Mouse (Mus musculus) adipose tissue, adult 10 weeks (tissue): ENCODE data around the gene Vmn1r9. TPM values are rescaled to one million over a fixed set of nuclear protein-coding genes. Genes with fewer than 3 reads are reported as not detected.

Experiments
- polyA plus RNA-seq: library from polyadenylated mRNA; stranded (reverse); fragments of 350-450 nt; fragmentation: Illumina TruSeq; extraction: RNeasy Lipid Tissue Mini Kit (QIAGEN cat#74804); gene quantifications from one replicate; pipeline ENCODE4 v1.2.3, GENCODE M21; 2014; ENCODE audit warnings: low read depth, low replicate concordance

The Vmn1r9 gene
- polyA plus RNA-seq = not detected

DNA sequence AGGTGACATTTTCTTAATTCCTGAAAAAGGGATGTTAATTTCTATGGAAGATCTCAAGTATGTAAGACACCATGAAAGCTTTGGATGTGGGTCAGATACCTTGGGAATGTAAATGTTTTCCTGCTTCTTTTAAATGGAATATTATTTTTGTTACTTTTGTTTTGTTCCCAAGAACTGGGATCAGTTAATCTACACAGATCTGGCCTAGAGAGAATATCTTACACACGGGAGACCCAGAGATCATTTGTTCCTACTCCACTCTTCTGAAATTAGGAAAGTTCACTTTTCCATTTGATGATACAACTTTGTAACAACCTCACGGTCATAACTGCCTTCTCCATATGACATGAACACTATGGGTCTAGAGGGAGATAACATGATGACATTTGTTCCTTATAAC lies at the start of gene Vmn1r9:
Vmn1r9 (plus strand) TSS at position 301 of the 400 bp plus-strand sequence.

GRCm38 (mm10) chr6:57025224-57025623 lies 41.4 kb upstream of the Vmn1r9 start, which contains the start of gene Vmn1r7:
Vmn1r7 (minus strand) TSS chr6:57025324.

GRCm38 (mm10) chr6:57031984-57032383 lies 34.6 kb upstream of the Vmn1r9 start, which contains the start of gene Vmn1r8:
Vmn1r8 (plus strand) TSS chr6:57032284.

DNA sequence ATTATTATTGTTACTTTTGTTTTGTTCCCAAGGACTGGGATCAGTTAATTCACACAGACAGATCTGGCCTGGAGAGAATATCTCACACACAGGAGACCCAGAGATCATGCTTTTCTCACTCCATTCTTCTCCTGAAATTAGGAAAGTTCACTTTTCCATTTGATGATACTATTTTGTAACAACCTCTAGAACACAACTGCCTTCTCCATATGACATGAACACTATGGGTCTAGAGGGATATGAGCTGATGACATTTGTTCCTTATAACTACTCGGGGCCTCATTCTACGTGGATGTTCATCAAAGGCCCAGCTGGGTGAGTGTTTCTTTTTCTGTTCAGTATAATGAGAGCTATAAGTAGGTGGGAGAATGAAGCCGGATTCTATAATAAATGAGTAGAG lies 42.6 kb downstream of the Vmn1r9 start, which contains the start of gene Vmn1r10:
Vmn1r10 (plus strand) TSS at position 301 of the 400 bp plus-strand sequence.

Other genes with a start within 250 kb of the Vmn1r9 start
- gene Fkbp9, start 234.7 kb upstream of the Vmn1r9 start, polyA plus RNA-seq = 149 TPM
- gene Nt5c3, start 142.9 kb upstream of the Vmn1r9 start, polyA plus RNA-seq = 20.8 TPM
- gene Vmn1r4, start 142.8 kb upstream of the Vmn1r9 start, polyA plus RNA-seq = 0.46 TPM
- gene Vmn1r5, start 96.5 kb upstream of the Vmn1r9 start, polyA plus RNA-seq = not detected
- not detected for gene Vmn1r6, start 69.5 kb upstream of the Vmn1r9 start, polyA plus RNA-seq
- gene Vmn1r7, start 41.5 kb upstream of the Vmn1r9 start, polyA plus RNA-seq = not detected
- not detected for gene Vmn1r8, start 34.5 kb upstream of the Vmn1r9 start, polyA plus RNA-seq
- not detected for gene Vmn1r10, start 42.7 kb downstream of the Vmn1r9 start, polyA plus RNA-seq
- gene Vmn1r11, start 66.7 kb downstream of the Vmn1r9 start, polyA plus RNA-seq = not detected
- not detected for gene Vmn1r12, start 90.1 kb downstream of the Vmn1r9 start, polyA plus RNA-seq
- not detected for gene Vmn1r13, start 136.5 kb downstream of the Vmn1r9 start, polyA plus RNA-seq
- gene Vmn1r14, start 164.9 kb downstream of the Vmn1r9 start, polyA plus RNA-seq = not detected
- not detected for gene Vmn1r15, start 191.2 kb downstream of the Vmn1r9 start, polyA plus RNA-seq